ENCODE assay signal across 15 mouse cellular contexts in genomic region chr15:67373599-67373998, GRCm38 (mm10).
DNase-seq lines count a peak whose midpoint lies in the region; ATAC-seq lines count a peak whose summit lies in the region.
"Had no signal": no experiment of that assay in that cellular context is flagged by ENCODE, and none has a peak within 500 bp of the region (broad histone marks: within the 10 kb centered on the region; RNA-seq: fewer than 3 reads in every experiment).

No protein-coding gene starts in this region.

- no peaks in the 10 kb centered on the region for H3K4me1 ChIP-seq in limb, embryonic 11.5 days (ENCODE audit: control insufficient read depth, insufficient read depth, low read length)
- H3K4me1 ChIP-seq in limb, embryonic 10.5 days, result peaks cover 10% of the 10 kb centered on the region
- peaks cover 2% of the 10 kb centered on the region; the same call in 1 of the 2 replicates for H3K4me1 ChIP-seq in lung, embryonic 16.5 days (replicated peaks; ENCODE audit: control insufficient read depth, insufficient read depth, low read length)
- H3K4me1 ChIP-seq: embryonic facial prominence, embryonic 12.5 days; forebrain, embryonic 13.5 days; forebrain, embryonic 15.5 days had no signal

- H3K27ac ChIP-seq in limb, embryonic 11.5 days (replicated peaks; ENCODE audit: low read depth, low read length), result no peak overlapping the region
- H3K27ac ChIP-seq in limb, embryonic 10.5 days, result no peak overlapping the region
- no peak overlapping the region for H3K27ac ChIP-seq in lung, embryonic 16.5 days (ENCODE audit: low read length)
- H3K27ac ChIP-seq: embryonic facial prominence, embryonic 10.5 days; embryonic facial prominence, embryonic 12.5 days; forebrain, embryonic 13.5 days; forebrain, embryonic 15.5 days had no signal

- H3K9ac ChIP-seq in limb, embryonic 11.5 days (ENCODE audit: low read length), result no peak overlapping the region
- H3K9ac ChIP-seq in lung, embryonic 16.5 days (ENCODE audit: low read length), result no peak overlapping the region
- H3K9ac ChIP-seq: embryonic facial prominence, embryonic 12.5 days; forebrain, embryonic 13.5 days; forebrain, embryonic 15.5 days; forebrain, postnatal 0 days had no signal

- 51% methylated on average over 4 of the region's 4 CpGs for WGBS in limb, embryonic 11.5 days
- WGBS in limb, embryonic 10.5 days, result 84% methylated on average over 4 of the region's 4 CpGs
- WGBS in lung, embryonic 16.5 days, result 66% methylated on average over 4 of the region's 4 CpGs

- no peaks in the 10 kb centered on the region for H3K27me3 ChIP-seq in limb, embryonic 11.5 days (ENCODE audit: control insufficient read depth, insufficient read depth, low read length)
- H3K27me3 ChIP-seq in limb, embryonic 10.5 days (ENCODE audit: low read depth, poor library complexity, severe bottlenecking), result no peaks in the 10 kb centered on the region
- H3K27me3 ChIP-seq in lung, embryonic 16.5 days (ENCODE audit: control insufficient read depth, insufficient read depth, low read depth, low read length), result no peaks in the 10 kb centered on the region
- H3K27me3 ChIP-seq: embryonic facial prominence, embryonic 12.5 days; forebrain, embryonic 13.5 days; forebrain, embryonic 15.5 days had no signal

- no peaks in the 10 kb centered on the region for H3K36me3 ChIP-seq in limb, embryonic 11.5 days (ENCODE audit: control insufficient read depth, insufficient read depth, low read length)
- no peaks in the 10 kb centered on the region for H3K36me3 ChIP-seq in limb, embryonic 10.5 days
- no peaks in the 10 kb centered on the region for H3K36me3 ChIP-seq in lung, embryonic 16.5 days (ENCODE audit: control insufficient read depth, insufficient read depth, low read length)
- H3K36me3 ChIP-seq: embryonic facial prominence, embryonic 10.5 days; embryonic facial prominence, embryonic 12.5 days; forebrain, embryonic 15.5 days had no signal

- ATAC-seq in limb, embryonic 11.5 days (ENCODE audit: insufficient number of reproducible peaks, low FRiP score, low TSS enrichment, low read depth), result peak; percentile 51; the same call in 1 of the 2 replicates
- peak; percentile 56; the same call in 1 of the 2 replicates for ATAC-seq in lung, embryonic 16.5 days (ENCODE audit: low read depth)
- ATAC-seq: forebrain, embryonic 13.5 days; forebrain, embryonic 15.5 days had no signal

- peak; percentile 22 for DNase-seq in limb, embryonic 11.5 days (ENCODE audit: low spot score)
- DNase-seq in limb, embryonic 10.5 days (ENCODE audit: low spot score), result no peak
- no peak for DNase-seq in lung, postnatal 25 days (ENCODE audit: low spot score)
- DNase-seq in embryo, embryonic 10 days (ENCODE audit: low spot score), result no peak
- DNase-seq: adrenal gland, adult 2 months; adrenal gland, postnatal 10 days; adrenal gland, postnatal 25 days; cerebellum, adult 11 months; cerebellum, adult 8-10 months had no signal

- H3K9me3 ChIP-seq in limb, embryonic 11.5 days (ENCODE audit: control insufficient read depth, low read length), result no peaks in the 10 kb centered on the region
- no peaks in the 10 kb centered on the region for H3K9me3 ChIP-seq in limb, embryonic 10.5 days (replicated peaks)
- no peaks in the 10 kb centered on the region for H3K9me3 ChIP-seq in lung, embryonic 16.5 days (ENCODE audit: control insufficient read depth, low read length)
- H3K9me3 ChIP-seq: embryonic facial prominence, embryonic 10.5 days; embryonic facial prominence, embryonic 12.5 days; forebrain, embryonic 13.5 days; forebrain, embryonic 15.5 days had no signal

- H3K4me3 ChIP-seq in limb, embryonic 11.5 days (ENCODE audit: low read depth, low read length), result no peak overlapping the region
- H3K4me3 ChIP-seq in limb, embryonic 10.5 days, result no peak overlapping the region
- no peak overlapping the region for H3K4me3 ChIP-seq in lung, embryonic 16.5 days (ENCODE audit: low read length)
- H3K4me3 ChIP-seq: embryonic facial prominence, embryonic 10.5 days; embryonic facial prominence, embryonic 12.5 days; forebrain, embryonic 13.5 days; forebrain, embryonic 15.5 days had no signal

- H3K4me2 ChIP-seq in limb, embryonic 11.5 days (ENCODE audit: low read depth, severe bottlenecking), result no peak overlapping the region
- H3K4me2 ChIP-seq in lung, embryonic 16.5 days (ENCODE audit: low read depth, low read length), result no peak overlapping the region
- H3K4me2 ChIP-seq: embryonic facial prominence, embryonic 12.5 days; forebrain, embryonic 13.5 days; forebrain, embryonic 15.5 days had no signal
